Mouse (Mus musculus) testis, postnatal 10 days (tissue): ENCODE results near the gene Myom3.

Experiments used
- DNase-seq: peaks from one replicate; pipeline ENCODE4 v3.0.0; 2021; ENCODE audit warnings: low spot score

Gene Myom3

DNA sequence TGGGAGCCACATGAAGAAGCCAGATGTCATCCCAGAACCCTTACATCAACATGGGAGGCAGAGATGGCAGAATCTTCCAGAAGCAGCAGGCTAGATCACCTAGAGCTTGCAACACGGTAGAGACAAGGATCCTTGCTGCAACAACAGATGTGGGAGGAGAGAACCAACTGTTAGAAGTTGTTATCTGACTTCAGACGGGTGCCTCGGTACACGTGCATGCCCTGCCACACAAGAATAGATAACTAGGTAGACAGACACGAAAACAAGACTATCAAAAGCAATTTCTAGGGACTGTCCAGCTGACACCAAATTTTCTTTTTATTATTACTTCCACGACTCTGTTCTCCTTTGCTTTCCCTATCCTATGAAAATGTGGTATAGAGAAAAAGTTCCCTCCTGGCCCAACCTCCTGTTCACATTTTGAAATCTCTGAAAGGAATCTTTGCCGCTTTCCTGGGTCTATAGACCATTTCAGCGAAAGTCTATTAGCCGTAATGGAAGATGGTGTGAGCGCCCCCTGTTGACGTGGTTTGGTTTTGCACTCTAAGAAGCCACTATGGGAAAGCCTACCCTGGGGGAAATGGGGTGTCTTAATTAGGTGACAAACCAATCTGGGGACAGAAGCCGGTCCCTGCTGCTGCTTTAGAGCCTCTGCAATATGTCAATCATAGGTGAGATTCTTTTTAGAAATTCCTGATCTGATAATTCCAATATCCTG is 57.5 kb downstream of the Myom3 start:
- peak; percentile 76 for DNase-seq

DNA sequence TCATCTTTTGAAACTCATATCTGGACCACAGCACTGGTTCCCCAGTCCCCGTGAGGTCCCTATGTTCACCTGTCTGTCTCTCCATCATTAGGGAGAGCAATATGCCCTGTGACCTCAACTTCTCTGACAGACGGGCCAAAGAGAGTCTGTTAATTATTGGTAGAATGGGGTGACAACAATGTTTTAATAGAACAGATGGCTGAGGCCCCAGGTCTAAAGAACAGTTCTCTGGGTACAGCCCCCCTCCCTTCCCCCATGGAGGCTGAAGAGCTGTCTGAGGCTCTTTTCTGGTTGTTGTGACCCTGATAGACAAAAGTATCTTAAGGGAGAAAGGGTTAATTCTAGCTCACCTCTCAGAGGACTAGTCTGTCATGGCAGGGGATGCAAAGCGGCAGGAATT is 58.9 kb downstream of the Myom3 start:
- DNase-seq: no peak

DNA sequence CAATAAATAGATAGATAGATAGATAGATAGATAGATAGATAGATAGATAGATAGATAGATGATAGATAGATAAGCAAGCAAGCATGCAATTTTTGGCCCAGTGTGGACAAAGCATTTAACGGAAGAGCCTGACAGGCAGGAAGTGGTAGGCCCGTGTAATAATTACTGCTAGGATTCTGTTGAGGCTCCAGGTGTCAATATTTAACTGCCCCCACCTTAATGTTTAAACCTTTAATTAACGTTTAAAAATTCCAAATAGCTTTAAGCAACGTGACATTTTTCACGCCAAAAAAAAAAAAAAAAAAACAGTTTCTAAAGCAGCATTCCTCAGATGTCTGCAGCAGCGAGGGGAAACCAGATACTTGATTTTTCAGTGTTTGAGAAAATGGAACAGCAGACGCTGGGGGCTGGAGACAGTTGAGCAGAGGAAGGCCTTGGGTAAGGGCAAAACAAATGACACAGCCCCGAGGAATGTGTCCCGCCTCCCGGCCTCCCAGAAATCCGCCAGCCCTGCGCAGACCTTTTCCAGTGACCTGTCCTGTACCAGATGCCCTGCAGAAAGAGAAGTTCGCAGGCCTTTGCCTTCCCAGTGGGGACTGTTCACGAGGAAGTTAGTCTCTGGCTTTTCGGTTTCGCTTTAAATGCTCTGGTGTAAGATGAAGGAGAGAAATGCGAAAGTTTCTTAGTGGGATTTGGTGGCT is 60.5 kb downstream of the Myom3 start:
- no peak for DNase-seq

DNA sequence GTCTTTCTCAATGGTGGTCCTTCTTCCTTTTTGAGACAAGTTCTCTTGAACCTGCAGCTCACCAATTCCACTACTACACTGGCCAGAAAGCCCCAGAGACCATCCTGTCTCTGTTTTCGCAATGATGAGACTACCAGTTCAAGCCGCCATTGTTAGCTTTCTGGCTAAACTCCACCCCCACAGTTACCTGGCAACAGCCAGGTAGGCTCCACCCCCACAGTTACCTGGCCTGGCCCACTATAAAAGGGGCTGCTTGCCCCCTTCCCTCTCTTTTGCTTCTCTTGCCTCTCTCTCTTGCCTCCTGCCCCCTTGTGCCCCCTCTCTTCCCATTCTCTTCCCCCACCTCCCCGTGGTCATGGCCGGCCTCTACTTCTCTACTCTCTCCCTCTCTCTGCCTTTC is 62.3 kb downstream of the Myom3 start:
- no peak for DNase-seq

DNA sequence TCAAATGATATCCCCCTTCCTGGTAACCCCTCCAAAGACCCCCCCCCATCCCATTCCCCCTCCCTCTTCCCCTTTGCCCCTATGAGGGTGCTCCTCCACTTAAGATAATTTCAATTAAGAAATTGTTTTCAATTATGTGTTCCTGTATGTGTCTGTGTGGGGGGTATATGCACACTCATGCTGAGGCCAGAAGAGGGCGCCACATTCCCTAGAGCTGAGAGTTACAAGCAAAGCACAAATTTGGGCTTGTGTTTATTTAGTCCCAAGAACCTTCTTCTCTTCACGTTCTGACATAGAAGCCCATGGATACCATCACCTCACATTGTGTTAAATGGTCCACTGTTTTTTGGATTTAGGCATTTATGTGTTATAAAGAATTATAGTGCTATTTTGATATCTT is 63.8 kb downstream of the Myom3 start:
- peak; percentile 84 for DNase-seq

DNA sequence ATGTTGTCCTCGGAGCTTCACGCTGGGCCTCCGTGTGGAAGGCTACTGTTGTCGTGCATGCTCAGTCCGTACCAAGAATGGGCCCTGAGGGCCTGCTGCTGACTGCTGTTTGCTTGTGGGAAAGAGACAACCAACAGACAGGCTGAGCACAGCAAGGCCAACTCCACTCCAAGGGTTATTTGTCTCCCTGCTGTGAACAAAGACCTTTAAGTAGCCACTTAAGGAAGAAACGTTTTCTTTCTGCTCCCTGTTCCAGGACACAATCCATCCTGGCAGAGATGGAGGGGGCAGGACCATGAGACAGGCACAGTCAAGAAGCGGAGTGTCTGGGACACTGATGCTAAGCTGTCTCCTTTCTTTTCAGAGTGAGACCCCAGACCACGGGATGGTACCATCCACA is 64.7 kb downstream of the Myom3 start:
- no peak for DNase-seq

DNA sequence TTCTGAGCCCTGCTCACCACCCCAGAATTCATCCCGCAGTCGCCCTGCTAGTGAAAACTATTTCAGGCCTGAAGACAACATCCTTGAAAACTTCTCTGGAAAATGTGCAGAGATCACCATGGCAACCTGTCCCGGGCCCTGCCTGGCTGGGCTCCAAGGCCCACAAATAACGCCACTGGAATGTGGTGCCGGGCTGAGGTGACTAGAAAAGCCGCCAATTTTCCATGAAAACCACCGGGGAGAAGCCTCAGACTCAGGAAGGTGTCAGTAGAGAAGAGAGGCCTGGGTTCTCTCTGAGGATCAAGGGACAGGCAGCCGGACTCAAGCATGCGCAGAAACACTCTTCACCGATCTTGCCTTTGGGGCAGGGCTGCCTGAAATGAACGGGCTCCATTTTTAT is 69.0 kb downstream of the Myom3 start:
- DNase-seq: peak; percentile 85

DNA sequence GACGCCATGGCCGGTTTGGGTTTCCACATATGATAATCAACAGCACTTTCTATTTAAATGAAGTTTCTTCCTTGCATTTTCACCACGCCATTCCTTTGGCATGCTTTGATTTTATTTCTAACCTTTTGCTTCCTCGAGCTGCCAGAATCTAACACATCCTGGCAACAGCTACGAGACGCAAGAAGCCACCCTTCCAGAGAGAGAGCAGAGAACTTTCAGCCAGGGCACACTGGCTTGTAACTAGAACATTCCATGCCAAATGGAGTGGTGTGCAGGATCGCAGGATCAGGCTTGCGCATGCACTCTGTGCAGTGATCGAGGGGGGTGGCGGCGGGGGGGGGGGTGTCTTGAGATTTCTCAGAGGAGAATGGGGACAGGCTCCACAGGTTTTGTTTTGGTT is 72.6 kb downstream of the Myom3 start:
- no peak for DNase-seq

DNA sequence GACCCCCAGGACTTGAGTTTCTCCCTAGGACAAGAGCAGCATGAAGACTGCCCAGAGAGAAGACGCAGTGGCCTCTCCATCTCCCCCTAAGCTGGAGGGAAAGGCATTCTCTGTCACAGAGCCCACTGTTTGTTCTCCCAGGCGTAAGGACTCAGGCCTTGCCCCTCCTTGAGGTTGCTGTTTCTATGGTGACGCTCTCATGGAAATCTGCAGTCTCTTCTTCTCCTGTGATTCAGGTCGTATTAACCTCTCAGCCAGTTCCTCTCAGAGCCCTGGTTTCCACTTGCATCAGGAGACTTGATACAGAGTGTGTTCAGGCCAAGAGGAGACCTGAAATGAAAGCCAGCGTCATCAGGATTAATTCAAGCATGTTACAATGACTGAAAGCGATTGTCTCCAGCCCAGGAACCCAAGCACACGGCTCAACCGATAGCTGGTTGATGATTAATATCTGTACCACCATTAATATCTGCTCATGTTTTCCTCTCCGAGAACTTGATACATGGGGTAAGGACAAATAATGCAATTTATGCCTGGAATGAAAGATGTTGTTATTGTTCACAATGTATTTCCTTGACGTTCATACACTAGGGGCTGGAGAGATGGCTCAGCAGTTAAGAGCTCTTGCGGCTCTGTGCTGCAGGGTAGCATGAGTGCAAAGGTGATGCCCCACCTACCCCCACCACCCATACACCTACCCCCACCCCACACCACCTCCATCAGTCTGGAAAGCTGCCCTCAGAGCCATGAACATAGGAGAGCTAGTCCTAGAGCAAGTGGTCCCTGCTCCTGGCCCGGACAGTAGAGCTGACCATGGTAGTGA is 74.0 kb downstream of the Myom3 start:
- DNase-seq: no peak

DNA sequence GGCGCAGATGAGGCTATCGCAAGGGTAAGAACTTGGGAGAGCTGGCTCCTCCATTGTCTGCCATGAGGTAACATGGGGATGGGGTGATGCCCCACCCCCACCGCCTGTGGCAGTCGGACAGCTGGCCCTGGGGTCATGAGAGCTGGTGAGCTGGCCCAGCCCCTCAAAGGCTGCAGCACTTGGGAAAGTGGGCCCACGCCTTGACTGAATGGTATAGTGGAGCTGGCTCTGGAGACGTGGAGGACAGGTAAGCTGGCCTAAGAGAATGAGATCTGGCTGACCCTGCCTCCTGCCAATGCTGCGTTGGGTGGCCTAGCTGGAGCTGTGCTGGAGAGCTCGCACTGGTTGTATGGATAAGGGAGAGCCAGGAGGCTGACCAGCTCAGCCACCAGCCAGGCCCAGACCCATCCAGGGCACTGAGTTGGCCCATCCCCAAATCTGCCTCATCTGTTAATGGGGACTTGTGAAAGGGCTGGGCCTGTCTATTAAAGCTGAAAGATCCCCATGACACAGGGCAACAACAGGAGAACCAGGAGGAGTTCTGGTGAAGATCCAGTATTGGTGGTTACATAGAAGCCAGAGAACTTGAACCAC is 74.7 kb downstream of the Myom3 start:
- DNase-seq: no peak

DNA sequence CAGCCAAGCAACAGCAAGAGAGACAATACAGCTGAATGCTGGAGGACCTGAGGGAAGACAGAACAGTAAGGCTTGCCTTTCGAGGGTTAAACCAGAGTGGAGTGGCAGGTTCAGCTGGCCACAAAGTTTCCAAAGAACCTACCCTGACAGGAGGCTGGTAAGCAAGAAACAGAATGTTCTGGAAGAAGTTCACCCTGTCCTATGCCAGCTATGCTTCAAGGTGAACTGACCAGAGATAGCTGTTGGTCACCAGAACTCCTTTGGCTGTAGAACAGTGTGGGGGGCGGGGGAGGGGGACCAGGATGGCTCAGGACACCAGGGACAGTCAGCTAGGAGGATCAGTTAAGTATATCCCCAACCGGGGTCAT is 79.4 kb downstream of the Myom3 start:
- no peak for DNase-seq

DNA sequence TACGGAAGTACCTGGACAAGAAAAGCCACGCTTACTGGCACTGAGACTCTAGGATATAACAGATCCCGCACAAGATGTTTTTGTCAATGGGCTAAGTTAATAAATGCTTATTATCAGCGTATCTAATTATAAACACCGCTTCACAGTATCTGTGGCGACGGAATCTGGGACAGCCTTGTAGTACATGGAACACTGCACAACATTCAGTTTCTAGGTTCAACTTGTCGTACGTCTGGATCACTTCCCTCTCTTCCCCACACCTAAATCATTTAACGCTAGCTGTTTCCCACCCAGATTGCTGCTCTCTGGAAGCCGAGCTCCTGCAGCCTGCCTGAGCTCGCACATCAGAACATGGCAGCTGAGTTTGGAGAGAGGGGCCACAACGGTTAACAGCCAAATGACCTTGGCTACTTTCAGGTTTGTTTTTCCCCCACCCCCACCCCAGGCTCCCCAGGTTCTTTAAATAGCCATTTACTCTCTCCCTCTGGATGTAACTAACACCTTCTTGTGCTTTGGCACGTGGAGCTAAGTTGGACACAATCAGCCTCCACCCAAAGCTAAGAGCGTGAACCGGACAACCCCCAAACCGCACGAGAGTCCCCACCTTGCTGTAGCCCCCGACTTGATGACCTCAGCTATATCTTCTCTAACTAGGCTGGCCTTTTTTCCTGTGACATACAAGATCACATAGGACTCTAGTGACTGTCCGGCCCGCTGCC is 79.9 kb downstream of the Myom3 start:
- DNase-seq: no peak

DNA sequence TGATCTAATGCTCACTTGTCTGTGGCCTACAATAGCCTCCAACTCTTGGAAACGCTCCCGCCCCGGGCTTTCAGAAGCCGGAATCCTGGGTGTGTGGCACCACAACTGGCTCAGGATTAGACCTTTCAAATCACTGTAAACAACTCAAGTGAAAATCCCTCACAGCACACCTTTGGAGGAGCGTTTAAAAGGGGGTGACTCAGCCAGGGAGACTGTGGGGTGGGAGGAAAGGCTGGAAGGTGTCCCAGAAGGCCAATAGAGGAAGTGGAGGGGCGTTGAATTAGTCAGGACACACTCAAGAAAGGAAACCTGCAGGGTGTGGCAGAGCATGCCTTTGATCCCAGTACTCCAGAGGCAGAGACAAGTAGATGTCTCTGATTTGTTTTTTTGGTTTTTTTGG is 84.9 kb downstream of the Myom3 start:
- DNase-seq: peak; percentile 39

DNA sequence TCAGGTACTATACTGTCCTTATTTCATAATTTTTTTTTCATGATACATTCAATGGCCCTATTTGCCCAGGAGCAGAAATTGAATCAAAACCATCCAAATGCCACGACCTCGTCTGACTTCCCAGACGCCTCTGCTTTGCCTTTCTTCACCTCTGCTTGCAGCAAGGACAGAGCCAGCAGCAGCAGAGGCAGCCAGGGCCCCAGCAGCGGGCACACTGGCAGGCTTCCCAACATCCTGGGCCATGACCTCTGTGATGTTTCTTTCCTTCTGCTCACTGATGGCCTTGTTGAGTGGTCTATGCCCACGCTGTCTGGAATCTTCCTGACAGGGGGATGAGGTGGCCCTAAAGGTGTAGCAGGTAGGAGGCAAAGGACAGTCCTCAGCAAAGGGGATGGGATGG is 88.1 kb downstream of the Myom3 start:
- peak; percentile 76 for DNase-seq

DNA sequence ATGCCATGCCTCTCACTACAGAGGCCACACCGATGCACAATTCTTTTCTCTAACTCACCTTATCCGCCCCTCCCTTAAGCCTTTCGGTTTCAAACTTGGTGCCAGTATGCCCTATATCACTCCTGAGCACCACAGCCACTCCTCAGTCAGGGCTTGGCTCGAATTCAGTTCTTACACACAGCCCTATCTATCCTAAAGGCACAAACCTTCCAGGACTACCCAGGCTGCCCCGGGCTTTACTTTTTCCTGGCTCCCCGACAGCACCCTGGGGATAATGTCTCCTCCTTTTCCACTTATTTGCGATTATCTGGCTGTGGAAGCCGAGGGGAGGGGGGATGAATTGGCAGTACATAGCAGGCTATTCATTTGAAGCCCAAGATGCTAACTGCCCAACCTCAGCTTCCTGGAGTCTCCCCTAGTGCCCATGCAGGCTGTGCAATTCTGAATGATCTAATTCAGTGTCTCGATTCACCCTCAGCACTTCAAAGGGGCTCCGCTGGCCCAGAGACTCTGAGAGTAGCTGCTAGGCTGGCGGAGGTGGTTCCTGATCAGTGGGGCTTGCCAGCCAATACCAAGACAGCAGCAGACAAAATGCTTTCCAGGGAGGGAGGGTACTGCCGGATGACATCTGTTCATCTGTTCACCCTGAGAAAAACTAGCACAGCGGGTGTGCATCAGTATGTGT is 91.0 kb downstream of the Myom3 start:
- DNase-seq: peak; percentile 54

DNA sequence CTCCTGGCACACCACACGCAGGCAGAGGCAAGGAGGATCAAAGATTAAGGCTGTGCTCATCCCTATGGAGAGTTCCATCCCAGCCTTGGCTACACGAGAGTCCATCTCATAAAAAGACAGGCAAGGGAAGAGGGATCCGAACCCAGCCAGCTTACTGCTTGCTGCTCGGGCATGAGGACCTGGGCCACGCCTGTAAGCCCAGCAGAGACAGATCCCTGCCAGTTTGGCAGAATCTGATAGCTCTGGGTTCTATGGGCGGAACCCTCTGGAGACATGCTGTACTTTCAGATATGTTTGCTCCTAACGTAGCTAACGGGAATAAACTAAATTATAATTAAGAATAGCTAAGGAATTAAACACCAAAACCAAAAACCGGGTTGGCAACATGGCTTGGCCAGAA is 92.4 kb downstream of the Myom3 start:
- DNase-seq: peak; percentile 40

DNA sequence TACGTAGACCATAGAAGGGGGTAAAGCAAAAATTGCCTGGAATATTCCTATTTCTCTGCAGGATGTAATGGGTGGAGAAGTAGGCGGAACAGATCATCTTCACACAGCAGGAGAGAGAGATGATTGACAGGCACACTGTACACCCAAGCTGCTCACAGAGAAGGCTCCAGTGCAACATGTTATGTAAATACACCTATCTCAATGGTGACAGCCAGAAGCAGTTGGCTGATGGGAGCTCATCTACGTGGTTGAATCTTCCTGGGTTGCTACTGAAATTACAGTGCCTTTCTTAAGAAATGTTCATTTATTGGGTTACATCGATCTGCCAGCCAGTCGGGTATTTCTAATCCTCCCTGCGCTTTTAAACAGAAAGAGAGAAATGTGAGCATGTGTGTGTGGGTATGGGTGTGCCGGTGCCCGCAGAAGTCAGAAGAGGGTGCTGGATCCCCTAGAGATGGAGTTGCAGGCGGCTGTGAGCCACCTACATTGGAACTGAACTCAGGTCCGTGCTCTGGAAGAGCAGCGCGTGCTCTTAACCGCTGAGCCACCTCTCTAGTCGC is 94.6 kb downstream of the Myom3 start:
- DNase-seq: peak; percentile 32

DNA sequence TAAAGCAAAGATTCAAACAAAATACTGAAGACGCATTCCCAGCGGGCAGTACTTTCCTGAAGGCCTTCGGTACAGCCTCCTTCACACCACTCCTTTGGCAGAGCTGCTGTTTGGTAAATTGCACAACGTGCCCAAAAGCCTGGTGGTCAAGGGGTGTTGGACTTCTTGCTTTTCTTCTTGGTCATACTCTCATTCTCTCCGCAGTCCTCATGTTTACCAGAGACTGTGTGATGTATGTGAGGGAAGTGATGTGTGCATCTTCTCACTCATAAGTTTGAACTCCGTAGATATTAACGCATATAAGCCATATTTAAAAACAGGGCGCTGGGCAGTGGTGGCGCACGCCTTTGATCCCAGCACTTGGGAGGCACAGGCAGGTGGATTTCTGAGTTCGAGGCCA is 95.1 kb downstream of the Myom3 start:
- peak; percentile 38 for DNase-seq

DNA sequence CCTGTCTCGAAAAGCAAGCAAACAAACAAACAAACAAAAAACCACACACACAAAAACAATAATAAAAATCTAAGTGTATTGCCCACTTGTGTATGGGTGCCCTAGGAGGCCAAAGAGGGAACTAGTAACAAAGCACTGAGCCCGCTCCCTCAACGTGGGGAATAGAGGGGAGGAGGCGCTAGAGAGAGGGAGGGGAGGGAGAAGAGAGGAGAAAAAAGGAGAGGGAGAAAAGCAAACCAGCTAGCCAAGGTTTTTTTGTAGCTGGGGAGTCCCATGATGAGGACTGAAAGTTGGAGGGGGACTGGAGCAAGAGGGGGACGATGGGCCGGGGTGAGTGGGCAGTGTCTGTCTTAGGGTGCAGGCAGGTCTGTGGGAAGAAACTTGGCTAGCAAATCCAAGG is 95.6 kb downstream of the Myom3 start:
- peak; percentile 50 for DNase-seq

DNA sequence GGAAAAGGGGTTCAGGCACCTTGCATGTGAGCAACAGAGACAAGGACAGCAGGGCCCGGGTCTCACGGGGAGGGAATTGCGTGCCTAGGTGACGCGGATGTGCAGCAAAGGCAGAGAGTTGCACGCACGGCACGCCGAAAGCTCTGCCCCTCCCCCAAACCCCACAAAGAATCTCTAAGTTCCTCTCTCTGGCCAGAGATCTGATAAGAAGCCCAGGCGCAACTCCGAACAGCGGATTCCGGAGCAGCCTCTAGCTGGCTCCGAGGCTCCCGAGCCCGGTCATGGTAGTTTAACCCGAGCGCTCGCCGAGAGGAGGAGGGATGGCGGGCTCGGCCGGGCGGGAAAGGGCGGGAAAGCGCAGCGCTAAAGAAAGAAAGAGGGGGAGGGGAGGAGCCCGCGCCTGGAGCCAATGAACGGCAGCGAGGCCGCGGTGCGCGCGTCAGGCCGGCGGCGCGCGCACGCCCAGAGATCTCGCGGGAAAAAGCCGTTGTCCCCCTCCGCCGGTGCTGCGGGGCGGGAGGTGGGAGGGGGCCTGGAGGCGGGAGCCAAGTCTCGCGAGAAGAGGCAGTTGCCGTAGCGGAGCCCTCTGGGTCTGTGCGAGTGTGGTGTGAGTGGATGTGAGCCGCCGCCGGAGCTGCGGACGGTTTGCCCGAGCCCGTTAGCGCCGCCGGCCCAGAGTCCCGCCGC is 96.2 kb downstream of the Myom3 start, which contains the start of gene Srsf10:
TSS of gene Srsf10 (plus strand) at position 212 of the 687 bp plus-strand sequence.
- peak; percentile 97 for DNase-seq
